Mouse (Mus musculus) lung, embryonic 16.5 days (tissue): Measurements from ENCODE around the gene Lgals4. TPM values are rescaled to one million over a fixed set of nuclear protein-coding genes. Genes with fewer than 3 reads are reported as not detected.

Source experiments
- ATAC-seq: fragments of 200-750 bp; cut with Nextera tagmentation; 2 replicates; pipeline ENCODE4 v1.8.0; 2017; ENCODE audit warnings: low read depth, mild to moderate bottlenecking, moderate library complexity
- H3K27ac ChIP-seq: fragments of 300-500 bp; sonication (generic); 2 replicates; pipeline ENCODE4 v1.5.1; 2014; ENCODE audit warnings: mild to moderate bottlenecking, control low read depth, low read length
- H3K27me3 ChIP-seq: fragments of 300-500 bp; sonication (generic); 2 replicates; pipeline ENCODE4 v1.6.1; 2014; ENCODE audit warnings: low read depth, low read length, mixed read lengths; ENCODE audit not compliant: control insufficient read depth, insufficient read depth
- H3K36me3 ChIP-seq: fragments of 300-500 bp; sonication (generic); 2 replicates; pipeline ENCODE4 v1.6.1; 2014; ENCODE audit warnings: low read length; ENCODE audit not compliant: control insufficient read depth, insufficient read depth
- H3K4me1 ChIP-seq: fragments of 300-500 bp; sonication (generic); replicated peaks from 2 replicates; pipeline ENCODE4 v1.6.1; 2014; ENCODE audit warnings: low read length, mixed read lengths; ENCODE audit not compliant: control insufficient read depth, insufficient read depth
- H3K4me2 ChIP-seq: fragments of 300-500 bp; sonication (generic); 2 replicates; pipeline ENCODE4 v1.6.1; 2014; ENCODE audit warnings: low read depth, low read length, control low read depth
- H3K4me3 ChIP-seq: fragments of 300-500 bp; sonication (generic); 2 replicates; pipeline ENCODE4 v1.5.1; 2014; ENCODE audit warnings: mild to moderate bottlenecking, low read length, control low read depth
- H3K9ac ChIP-seq: fragments of 300-500 bp; sonication (generic); 2 replicates; pipeline ENCODE4 v1.6.1; 2014; ENCODE audit warnings: low read length, control low read depth
- H3K9me3 ChIP-seq: fragments of 300-500 bp; sonication (generic); 2 replicates; pipeline ENCODE4 v1.6.1; 2016; ENCODE audit warnings: low read length; ENCODE audit not compliant: control insufficient read depth
- WGBS: fragments of 180-500 bp; shearing (Covaris S2); extraction: QIAGEN DNeasy Blood & Tissue Kit; methylation state at CpG from one replicate; pipeline ENCODE4 v1.1.7; 2014; 5-methylcytosine and 5-hydroxymethylcytosine counted together
- polyA plus RNA-seq: library from polyadenylated mRNA; unstranded; fragments of >200 nt; fragmentation: Nextera tagmentation; extraction: Ambion mirVana; gene quantifications from 2 replicates; pipeline ENCODE4 v1.2.1, GENCODE M21; 2015

The Lgals4 gene
- polyA plus RNA-seq, 1 experiment from 2014 or later = 12.5 TPM

DNA sequence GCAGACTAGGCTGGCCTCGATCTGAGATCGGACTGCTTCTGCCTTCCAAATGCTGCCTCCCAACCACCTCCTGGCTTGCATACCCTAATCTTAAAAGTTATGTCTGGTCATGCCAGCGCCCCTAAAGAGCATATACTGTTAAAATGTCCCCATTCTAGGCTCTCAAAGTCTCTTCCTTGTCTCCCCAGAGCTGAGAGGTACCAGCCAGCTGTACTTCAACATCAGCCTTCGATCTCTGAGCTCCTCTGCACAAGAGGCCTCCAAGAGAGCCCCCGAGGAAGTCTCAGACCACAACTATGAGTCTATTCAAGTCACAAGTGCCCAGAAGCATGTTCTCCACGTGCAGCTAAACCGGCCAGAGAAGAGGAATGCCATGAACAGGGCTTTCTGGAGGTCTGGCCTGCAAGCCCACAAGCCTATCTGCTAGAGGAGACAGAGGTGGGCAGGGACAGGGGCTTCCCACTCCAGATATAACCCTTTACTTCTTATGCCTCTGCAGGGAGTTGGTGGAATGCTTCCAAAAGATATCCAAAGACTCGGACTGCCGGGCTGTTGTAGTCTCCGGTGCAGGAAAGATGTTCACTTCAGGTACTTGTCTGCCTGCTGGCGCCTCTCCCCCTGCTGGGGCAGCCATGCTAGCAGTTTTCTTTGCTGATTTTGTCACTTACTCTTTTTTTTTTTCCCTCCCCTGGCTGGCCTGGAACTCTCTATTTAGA lies 7.8 kb upstream of the Lgals4 start:
- peak overlapping the region; percentile 96 for H3K27ac ChIP-seq
- peak overlapping the region; percentile 52 for H3K4me3 ChIP-seq
- WGBS = 30% methylated on average over 11 of the region's 11 CpGs
- peaks cover 11% of the 10 kb centered on the region for H3K4me1 ChIP-seq
- H3K9ac ChIP-seq = peak overlapping the region; percentile 72
- peak overlapping the region; percentile 63 for H3K4me2 ChIP-seq
- H3K36me3 ChIP-seq = peaks cover 25% of the 10 kb centered on the region
- no peaks in the 10 kb centered on the region for H3K27me3 ChIP-seq
- ATAC-seq = peak; percentile 27; the same call in 1 of the 2 replicates
- H3K9me3 ChIP-seq = 0 out of 2 replicates have a peak, but pooled peaks cover 2% of the 10 kb centered on the region

DNA sequence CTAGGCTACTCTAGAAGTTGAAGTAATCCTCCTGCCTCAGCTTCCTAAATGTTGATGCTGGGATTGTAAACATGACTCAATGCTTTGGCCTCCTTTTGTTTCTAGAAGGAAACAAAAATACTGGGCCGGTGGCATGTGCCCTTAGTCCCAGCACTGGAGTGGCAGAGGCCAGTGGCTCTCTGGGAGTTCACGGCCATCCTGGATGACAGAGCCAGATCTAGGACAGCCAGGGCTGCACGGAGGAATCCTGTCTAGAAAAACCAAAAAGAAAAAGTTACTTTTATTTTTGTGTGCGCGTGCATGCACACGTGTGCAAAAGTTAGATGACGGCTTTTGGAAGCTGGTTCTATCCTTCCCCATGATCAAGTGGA lies 7.3 kb upstream of the Lgals4 start:
- Histone ChIP-seq H3K4me1 (peaks cover 11% of the 10 kb centered on the region), H3K27ac (peak overlapping the region; percentile 96; the same call in 1 of the 2 replicates), H3K27me3 (no peaks in the 10 kb centered on the region), H3K4me3 (peak overlapping the region; percentile 52; the same call in 1 of the 2 replicates), H3K9ac (no peak overlapping the region), H3K9me3 (0 out of 2 replicates have a peak, but pooled peaks cover 2% of the 10 kb centered on the region), H3K36me3 (peaks cover 23% of the 10 kb centered on the region), H3K4me2 (no peak overlapping the region; the same call in 1 of the 2 replicates)
- no peak for ATAC-seq
- whole genome bisulfite sequencing = 94% methylated on average over 7 of the region's 7 CpGs

- Histone ChIP-seq H3K9me3 (0 out of 2 replicates have a peak, but pooled peaks cover 2% of the 10 kb centered on the region), H3K4me1 (peaks cover 11% of the 10 kb centered on the region), H3K36me3 (peaks cover 18% of the 10 kb centered on the region), H3K27me3 (no peaks in the 10 kb centered on the region), H3K4me2 (no peak overlapping the region), H3K9ac (no peak overlapping the region), H3K27ac (no peak overlapping the region), H3K4me3 (no peak overlapping the region)
- no peak for ATAC-seq
- WGBS = 46% methylated on average over 3 of the region's 3 CpGs
These were observed 6.3 kb upstream of the Lgals4 start for GRCm38 (mm10) chr7:28827338-28827737.

- H3K4me3 ChIP-seq = no peak overlapping the region
- no peaks in the 10 kb centered on the region for H3K27me3 ChIP-seq
- H3K4me2 ChIP-seq = no peak overlapping the region
- H3K9me3 ChIP-seq = 0 out of 2 replicates have a peak, but pooled peaks cover 2% of the 10 kb centered on the region
- no peak overlapping the region for H3K9ac ChIP-seq
- H3K4me1 ChIP-seq = peaks cover 3% of the 10 kb centered on the region; the same call in 1 of the 2 replicates
- ATAC-seq = no peak
- peaks cover 12% of the 10 kb centered on the region for H3K36me3 ChIP-seq
- 86% methylated on average over 8 of the region's 8 CpGs for WGBS
- no peak overlapping the region for H3K27ac ChIP-seq
These were observed 3.8 kb upstream of the Lgals4 start for GRCm38 (mm10) chr7:28829821-28830220.

DNA sequence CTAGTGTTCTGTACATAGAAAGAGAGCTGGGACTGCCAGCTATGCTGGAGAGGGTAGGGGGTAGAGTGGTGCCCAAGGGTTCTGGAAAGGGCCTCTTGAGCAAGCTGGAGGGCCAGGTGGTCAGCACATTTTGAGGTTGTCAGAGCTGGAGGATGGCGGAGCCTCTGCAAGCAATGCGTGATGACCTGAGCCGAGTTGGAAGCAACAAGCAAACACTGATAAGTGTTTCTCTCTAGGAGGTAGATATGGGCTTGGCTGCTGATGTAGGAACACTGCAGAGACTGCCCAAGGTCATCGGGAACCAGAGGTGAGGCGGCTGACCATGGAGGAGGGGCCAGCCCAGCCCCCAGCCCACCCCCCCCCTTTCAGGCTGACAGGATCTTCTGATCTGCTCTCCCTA lies 2.7 kb upstream of the Lgals4 start:
- Histone ChIP-seq H3K27ac (no peak overlapping the region), H3K36me3 (peaks cover 12% of the 10 kb centered on the region), H3K4me3 (no peak overlapping the region), H3K4me2 (no peak overlapping the region), H3K9me3 (0 out of 2 replicates have a peak, but pooled peaks cover 2% of the 10 kb centered on the region), H3K27me3 (no peaks in the 10 kb centered on the region), H3K4me1 (peaks cover under 1% of the 10 kb centered on the region; the same call in 1 of the 2 replicates), H3K9ac (no peak overlapping the region)
- WGBS = 64% methylated on average over 5 of the region's 5 CpGs
- ATAC-seq = no peak

DNA sequence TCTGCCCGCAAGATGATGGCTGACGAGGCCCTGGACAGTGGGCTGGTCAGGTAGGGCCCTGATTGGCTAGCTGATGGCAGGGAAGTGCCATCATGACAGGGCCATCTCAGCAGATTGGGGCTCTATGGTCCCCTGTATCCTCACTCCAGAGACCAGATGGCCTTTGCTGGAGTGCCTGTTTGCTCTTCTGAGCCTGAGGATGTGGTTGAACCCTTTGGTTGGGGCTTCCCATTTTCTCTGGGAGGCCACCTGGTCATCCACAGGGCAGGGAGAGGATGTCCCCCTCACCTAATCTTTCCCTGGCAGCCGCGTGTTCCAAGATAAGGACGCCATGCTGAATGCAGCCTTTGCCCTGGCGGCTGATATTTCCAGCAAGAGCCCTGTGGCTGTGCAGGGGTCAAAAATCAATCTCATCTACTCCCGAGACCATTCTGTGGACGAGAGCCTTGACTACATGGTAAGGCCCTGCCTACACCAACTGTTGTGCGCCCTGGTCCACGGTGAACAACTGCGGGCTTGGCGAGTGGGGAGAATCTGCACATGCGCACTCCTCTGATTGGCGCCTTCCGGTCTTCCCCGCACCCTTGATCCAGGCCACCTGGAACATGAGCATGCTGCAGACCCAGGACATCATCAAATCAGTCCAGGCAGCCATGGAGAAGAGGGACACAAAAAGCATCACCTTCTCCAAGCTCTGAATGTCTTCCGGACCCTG lies 2.1 kb upstream of the Lgals4 start:
- Histone ChIP-seq H3K4me1 (no peaks in the 10 kb centered on the region), H3K36me3 (peaks cover 12% of the 10 kb centered on the region), H3K9ac (no peak overlapping the region)

DNA sequence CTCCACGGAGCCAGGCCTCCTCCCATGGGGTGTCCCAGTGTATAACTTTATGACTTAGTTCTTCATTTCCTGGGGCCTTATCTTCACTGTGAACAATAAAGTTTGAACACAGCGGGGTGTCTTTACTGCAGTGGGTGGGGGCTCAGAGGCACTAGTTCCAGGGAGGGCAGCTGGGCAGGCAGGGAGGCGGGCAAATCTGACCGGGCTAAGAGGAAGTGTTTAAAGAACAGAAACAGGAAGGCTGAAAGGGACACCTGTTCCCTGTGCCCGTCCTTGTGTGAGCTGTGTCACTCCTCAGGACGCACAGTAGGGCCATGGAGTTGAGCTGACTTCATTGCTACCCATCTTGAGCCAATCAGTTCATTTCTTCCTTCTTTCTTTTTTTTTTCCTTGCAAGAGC lies 1.5 kb upstream of the Lgals4 start:
- Histone ChIP-seq H3K36me3 (peaks cover 12% of the 10 kb centered on the region), H3K9ac (no peak overlapping the region), H3K9me3 (0 out of 2 replicates have a peak, but pooled peaks cover 2% of the 10 kb centered on the region), H3K4me3 (no peak overlapping the region), H3K27ac (no peak overlapping the region), H3K4me2 (no peak overlapping the region), H3K27me3 (no peaks in the 10 kb centered on the region), H3K4me1 (no peaks in the 10 kb centered on the region)
- no peak for ATAC-seq
- 47% methylated on average over 6 of the region's 6 CpGs for WGBS

More for the DNA sequence above, 2.1 kb upstream of the Lgals4 start:
- H3K9me3 ChIP-seq = 0 out of 2 replicates have a peak, but pooled peaks cover 2% of the 10 kb centered on the region
- H3K4me3 ChIP-seq = no peak overlapping the region
- ATAC-seq = no peak
- no peaks in the 10 kb centered on the region for H3K27me3 ChIP-seq
- H3K4me2 ChIP-seq = no peak overlapping the region
- no peak overlapping the region for H3K27ac ChIP-seq
- 81% methylated on average over 17 of the region's 17 CpGs for WGBS

- Histone ChIP-seq H3K36me3 (0 out of 2 replicates have a peak, but pooled peaks cover under 1% of the 10 kb centered on the region), H3K27ac (no peak overlapping the region), H3K4me1 (no peaks in the 10 kb centered on the region), H3K9me3 (no peaks in the 10 kb centered on the region), H3K4me2 (no peak overlapping the region), H3K4me3 (no peak overlapping the region), H3K27me3 (no peaks in the 10 kb centered on the region), H3K9ac (no peak overlapping the region)
- 72% methylated on average over 5 of the region's 5 CpGs for WGBS
- ATAC-seq = no peak
These were observed 3.3 kb downstream of the Lgals4 start for GRCm38 (mm10) chr7:28836936-28837335.

- no peak for ATAC-seq
- H3K4me1 ChIP-seq = no peaks in the 10 kb centered on the region
- 71% methylated on average over 9 of the region's 9 CpGs for WGBS
- no peak overlapping the region for H3K4me2 ChIP-seq
- H3K27ac ChIP-seq = no peak overlapping the region
- H3K36me3 ChIP-seq = no peaks in the 10 kb centered on the region
- no peaks in the 10 kb centered on the region for H3K27me3 ChIP-seq
- H3K4me3 ChIP-seq = no peak overlapping the region
- no peaks in the 10 kb centered on the region for H3K9me3 ChIP-seq
- H3K9ac ChIP-seq = no peak overlapping the region
These were observed 4.7 kb downstream of the Lgals4 start for GRCm38 (mm10) chr7:28838331-28838730.
